8 mouse cellular contexts compared by ENCODE assay signal in genomic region chr6:86526032-86526960, GRCm38 (mm10). TPM values are rescaled to one million over a fixed set of nuclear protein-coding genes. Genes with fewer than 3 reads are reported as not detected.
DNase-seq lines count a peak whose midpoint lies in the region; ATAC-seq and TF ChIP-seq lines count a peak whose summit lies in the region.

TSS of gene Pcbp1 (minus strand) at chr6:86526321.

- WGBS in heart, embryonic 11.5 days (ENCODE audit: insufficient replicate concordance) = 0% methylated on average over 96 of the region's 120 CpGs
- WGBS in kidney, embryonic 16.5 days = under 1% methylated on average over 60 of the region's 120 CpGs
- under 1% methylated on average over 117 of the region's 120 CpGs for WGBS in liver, adult 2 months

- ATAC-seq in erythroblast, adult 5-6 weeks (replicated peaks; ENCODE audit: low FRiP score, poor library complexity, severe bottlenecking) = peak; percentile 41
- ATAC-seq in heart, embryonic 11.5 days (replicated peaks; ENCODE audit: insufficient number of reproducible peaks, low FRiP score, low TSS enrichment) = peak; percentile 81
- ATAC-seq in kidney, embryonic 16.5 days (ENCODE audit: low FRiP score, low TSS enrichment) = peak; percentile 88

- H3K4me2 ChIP-seq in heart, embryonic 11.5 days = peak within 1 kb of the TSS; percentile 87
- H3K4me2 ChIP-seq in kidney, embryonic 16.5 days (replicated peaks; ENCODE audit: low read depth, low read length) = peak within 1 kb of the TSS; percentile 92
- peak within 1 kb of the TSS; percentile 100 for H3K4me2 ChIP-seq in myocyte (ENCODE audit: low read depth)

- no peak for TF ChIP-seq CTCF in liver, adult 2 months (IDR thresholded peaks at IDR 0.05; ENCODE audit: low read depth, low read length)

- no peaks in the 10 kb centered on the region for H3K27me3 ChIP-seq in heart, embryonic 11.5 days (ENCODE audit: control insufficient read depth, insufficient read depth, low read length)
- H3K27me3 ChIP-seq in kidney, embryonic 16.5 days (ENCODE audit: insufficient read depth, low read length) = no peaks in the 10 kb centered on the region
- H3K27me3 ChIP-seq in liver, adult 2 months (ENCODE audit: control insufficient read depth, insufficient read depth, low read length) = no peaks in the 10 kb centered on the region
- no peaks in the 10 kb centered on the region for H3K27me3 ChIP-seq in myocyte (ENCODE audit: control insufficient read depth, insufficient read depth, insufficient read length)
- H3K27me3 ChIP-seq in splenic B cell, adult 2 months (ENCODE audit: control insufficient read depth, insufficient read depth, low read length, poor library complexity, severe bottlenecking) = no peaks in the 10 kb centered on the region

- no peaks in the 10 kb centered on the region for H3K9me3 ChIP-seq in heart, embryonic 11.5 days (replicated peaks; ENCODE audit: control insufficient read depth, low read length)
- H3K9me3 ChIP-seq in kidney, embryonic 16.5 days (ENCODE audit: low read length) = no peaks in the 10 kb centered on the region

- H3K79me2 ChIP-seq in liver, adult 2 months (ENCODE audit: control insufficient read depth, insufficient read depth, low read length) = peaks cover 12% of the 10 kb centered on the region; the same call in 1 of the 2 replicates
- peaks cover 47% of the 10 kb centered on the region for H3K79me2 ChIP-seq in myocyte (ENCODE audit: control insufficient read depth, insufficient read depth)

- peak within 1 kb of the TSS; percentile 100 for H3K9ac ChIP-seq in heart, embryonic 11.5 days (ENCODE audit: low read depth, low read length)
- peak within 1 kb of the TSS; percentile 97 for H3K9ac ChIP-seq in kidney, embryonic 16.5 days (replicated peaks; ENCODE audit: low read length)
- peak within 1 kb of the TSS; percentile 97 for H3K9ac ChIP-seq in liver, adult 2 months (ENCODE audit: low read depth, low read length)

- peak within 1 kb of the TSS; percentile 100 for H3K27ac ChIP-seq in heart, embryonic 11.5 days (ENCODE audit: low read depth, low read length)
- peak within 1 kb of the TSS; percentile 100 for H3K27ac ChIP-seq in kidney, embryonic 16.5 days (ENCODE audit: low read length)
- peak within 1 kb of the TSS; percentile 100 for H3K27ac ChIP-seq in liver, adult 2 months (replicated peaks; ENCODE audit: insufficient read depth, low read depth, low read length)

- H3K4me3 ChIP-seq in heart, embryonic 11.5 days (ENCODE audit: low read depth, low read length) = peak within 1 kb of the TSS; percentile 99
- peak within 1 kb of the TSS; percentile 85 for H3K4me3 ChIP-seq in kidney, embryonic 16.5 days (ENCODE audit: low read length)
- peak within 1 kb of the TSS; percentile 78 for H3K4me3 ChIP-seq in liver, adult 2 months (ENCODE audit: insufficient read depth, low read depth, low read length)
- peak within 1 kb of the TSS; percentile 100 for H3K4me3 ChIP-seq in myocyte

- peaks cover 2% of the 10 kb centered on the region; the same call in 1 of the 2 replicates for H3K36me3 ChIP-seq in heart, embryonic 11.5 days (ENCODE audit: control insufficient read depth, insufficient read depth, low read length)
- H3K36me3 ChIP-seq in kidney, embryonic 16.5 days (ENCODE audit: insufficient read depth, low read length) = peaks cover 20% of the 10 kb centered on the region
- peaks cover 8% of the 10 kb centered on the region for H3K36me3 ChIP-seq in liver, adult 2 months (ENCODE audit: control insufficient read depth, insufficient read depth, low read length)
- H3K36me3 ChIP-seq in myocyte (ENCODE audit: control insufficient read depth, insufficient read depth) = peaks cover 22% of the 10 kb centered on the region
- H3K36me3 ChIP-seq in splenic B cell, adult 2 months (ENCODE audit: control insufficient read depth, insufficient read depth, low read length, poor library complexity, severe bottlenecking) = peaks cover 1% of the 10 kb centered on the region; the same call in 1 of the 2 replicates

- TF ChIP-seq POLR2A in liver, adult 2 months (IDR thresholded peaks at IDR 0.05; ENCODE audit: extremely low read depth, insufficient read depth, low read length) = peak; percentile 61; the same call in 1 of the 2 replicates
- TF ChIP-seq POLR2A in myocyte (IDR thresholded peaks at IDR 0.05; ENCODE audit: insufficient read length, low read depth) = peak; percentile 69

- peaks cover 17% of the 10 kb centered on the region for H3K4me1 ChIP-seq in heart, embryonic 11.5 days (ENCODE audit: control insufficient read depth, insufficient read depth, low read length)
- H3K4me1 ChIP-seq in kidney, embryonic 16.5 days (ENCODE audit: insufficient read depth, low read length) = peaks cover 25% of the 10 kb centered on the region
- peaks cover 10% of the 10 kb centered on the region for H3K4me1 ChIP-seq in liver, adult 2 months (ENCODE audit: control insufficient read depth, insufficient read depth, low read length)

- DNase-seq in B cell, adult 2 months = peak; percentile 98 to 99
- peak; percentile 97 for DNase-seq in brain, adult 2 months (ENCODE audit: low read depth, low spot score)
- DNase-seq in liver, adult 2 months (ENCODE audit: extremely low read depth, low read depth, low spot score) = peak; percentile 75
- peak; percentile 98 for DNase-seq in splenic B cell, adult 2 months (ENCODE audit: low read depth, low spot score)

- peak within 1 kb of the TSS; percentile 93 for H3ac ChIP-seq in myocyte (ENCODE audit: control insufficient read depth, insufficient read length)

TF ChIP-seq in myocyte, 11 proteins besides CTCF, POLR2A, EP300 and RAD21:
- TF ChIP-seq MAX (IDR thresholded peaks at IDR 0.05; ENCODE audit: low read depth) (no peak), E2F4 (IDR thresholded peaks at IDR 0.05; ENCODE audit: insufficient read depth) (peak; percentile 51), SRF (IDR thresholded peaks at IDR 0.05; ENCODE audit: control insufficient read depth, insufficient read length, low read depth) (peak; percentile 33), POLR2AphosphoS2 (IDR thresholded peaks at IDR 0.05; ENCODE audit: insufficient read length, low read depth) (no peak), MYOD1 (IDR thresholded peaks at IDR 0.05; ENCODE audit: control insufficient read depth in 1 of 3, insufficient read length in 2 of 3, low read depth in 2 of 3) (peak in 1 of 3 experiments; percentile 74), USF1 (IDR thresholded peaks at IDR 0.05; ENCODE audit: low read depth) (peak; percentile 38), TCF12 (IDR thresholded peaks at IDR 0.05; ENCODE audit: insufficient read depth, poor library complexity, severe bottlenecking) (no peak), MYOG (IDR thresholded peaks at IDR 0.05; ENCODE audit: control insufficient read depth in 1 of 3, insufficient read depth in 1 of 3, insufficient read length in 2 of 3, low read depth in 2 of 3) (peak in 2 of 3 experiments; percentile 24 to 60), REST (IDR thresholded peaks at IDR 0.05; ENCODE audit: insufficient read depth, insufficient read length) (no peak), TCF3 (IDR thresholded peaks at IDR 0.05; ENCODE audit: insufficient read length, low read depth) (no peak), CEBPB (IDR thresholded peaks at IDR 0.05; ENCODE audit: insufficient read depth, poor library complexity, severe bottlenecking) (no peak)
TF ChIP-seq in myocyte: peak in this region for 5.

RNA-seq across cellular contexts. Expression of gene Pcbp1, which starts in this region (rescaled TPM):
- total RNA-seq in erythroblast, adult 5-6 weeks (2015; ENCODE audit: low replicate concordance) = 83.2 and 88.2 TPM in 2 replicates
- total RNA-seq in erythroblast, adult 5-6 weeks (2017; ENCODE audit: low replicate concordance) = 20.1 and 35.3 TPM in 2 replicates
- polyA plus RNA-seq in heart, embryonic 11.5 days (2014; fragmentation: Nextera tagmentation; extraction: Ambion mirVana) = 312 and 348 TPM in 2 replicates
- 195 and 234 TPM in 2 replicates for polyA plus RNA-seq in kidney, embryonic 16.5 days (2015; fragmentation: Nextera tagmentation; extraction: Ambion mirVana)
- 38.2 and 59.7 TPM in 2 replicates for total RNA-seq in liver, adult 2 months (2014; rRNA removed)
- 119 and 138 TPM in 2 replicates for polyA plus RNA-seq in liver, adult 2 months (2012; rRNA removed)
- 306 TPM for polyA plus RNA-seq in myocyte (2012; fragmentation: generic; extraction: Trizol)

Comparison
In these comparisons a context has a peak if more than half of its experiments do, and no peak if none do; other contexts are left out.
1. Peak in every context shown above with its lines: DNase-seq, ATAC-seq, H3K4me3 ChIP-seq and H3K27ac ChIP-seq.